Mouse (Mus musculus) R1 (cell line): ENCODE data around the gene Paxx.
A peak's percentile ranks its signal among the peaks of the same experiment; 100 is the strongest.
"Not testable (repeated sequence)": the region's sequence is repeated elsewhere in the genome, so short reads cannot be mapped to it uniquely, and the experiment has no call there.

ENCODE experiments used
- DNase-seq: peaks from one replicate; pipeline ENCODE4 v3.0.0-alpha.2; 2018; ENCODE audit warnings: low read depth, low spot score

The Paxx gene

DNA sequence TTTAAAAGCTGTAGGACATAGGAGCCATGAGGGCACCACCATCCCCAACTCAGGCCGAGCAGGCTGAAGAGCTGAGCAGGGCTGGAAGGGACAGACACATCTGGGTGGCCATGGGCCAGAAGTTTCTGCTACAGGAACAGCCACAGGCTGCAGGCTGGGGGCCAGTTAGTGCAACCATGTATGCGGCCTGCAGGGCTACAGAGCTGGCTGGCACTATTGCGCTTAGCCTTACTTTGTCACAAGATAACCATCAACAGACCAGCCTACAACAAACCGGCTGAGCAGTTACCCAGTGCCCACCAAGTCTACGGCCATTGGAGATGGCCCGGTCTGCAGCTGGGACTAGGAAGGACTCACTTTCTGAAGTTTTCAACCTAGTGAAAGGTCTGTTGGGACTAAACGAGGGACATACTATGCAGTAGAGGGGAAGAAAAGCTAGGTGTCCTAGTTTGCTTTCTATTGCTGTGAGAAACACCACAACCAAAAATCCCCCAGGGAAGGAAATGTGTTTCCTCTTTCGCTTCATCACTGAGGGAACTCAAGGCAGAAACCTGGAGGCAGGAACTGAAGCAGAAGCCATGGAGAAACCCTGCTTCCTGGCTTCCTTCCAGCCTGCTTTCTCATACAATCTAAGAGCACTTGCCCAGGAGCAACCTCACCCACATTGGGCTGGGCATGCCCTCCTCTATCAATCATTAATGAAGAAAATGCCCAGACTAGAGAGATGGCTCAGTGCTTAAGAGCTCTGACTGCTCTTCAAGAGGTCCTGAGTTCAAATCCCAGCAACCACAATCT, 9.8 kb downstream of the Paxx start:
- no peak for DNase-seq

DNA sequence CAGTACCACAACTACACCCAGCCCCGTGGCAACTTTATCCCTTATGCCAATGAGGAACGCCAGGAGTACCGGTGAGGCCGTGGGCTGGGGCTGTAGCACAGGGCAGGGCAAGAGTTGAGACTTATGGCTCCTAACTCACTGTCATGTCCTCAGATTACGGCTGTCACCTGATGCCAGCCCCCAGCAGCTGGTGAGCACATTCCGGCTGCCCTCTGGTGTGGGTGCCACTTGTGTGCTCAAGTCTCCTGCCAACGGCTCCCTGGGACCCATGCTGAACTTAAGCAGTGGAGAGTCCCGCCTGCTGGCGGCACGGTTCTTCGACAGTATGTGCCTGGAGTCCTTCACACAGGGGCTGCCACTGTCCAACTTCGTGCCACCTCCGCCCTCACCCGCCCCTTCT, 18.2 kb downstream of the Paxx start:
- no peak for DNase-seq

DNA sequence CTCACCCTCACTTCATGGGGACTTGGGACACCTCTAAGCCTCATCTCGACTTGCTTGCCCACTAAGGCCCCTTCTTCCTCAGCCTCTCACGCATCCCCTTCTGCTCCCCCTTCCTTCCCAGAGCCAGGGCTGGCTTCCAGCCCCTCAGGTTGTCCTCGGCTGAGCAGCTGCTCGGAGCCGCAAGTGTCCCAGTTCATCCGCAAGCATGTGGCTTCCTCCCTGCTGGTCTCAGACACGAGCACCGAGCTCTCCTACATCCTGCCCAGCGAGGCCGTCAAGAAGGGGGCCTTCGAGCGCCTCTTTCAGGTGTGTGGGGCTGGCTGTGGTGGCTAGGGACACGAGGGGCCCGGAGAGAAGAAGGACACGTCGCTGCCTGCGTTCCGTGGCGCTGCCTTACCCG, 19.8 kb downstream of the Paxx start:
- no peak for DNase-seq

DNA sequence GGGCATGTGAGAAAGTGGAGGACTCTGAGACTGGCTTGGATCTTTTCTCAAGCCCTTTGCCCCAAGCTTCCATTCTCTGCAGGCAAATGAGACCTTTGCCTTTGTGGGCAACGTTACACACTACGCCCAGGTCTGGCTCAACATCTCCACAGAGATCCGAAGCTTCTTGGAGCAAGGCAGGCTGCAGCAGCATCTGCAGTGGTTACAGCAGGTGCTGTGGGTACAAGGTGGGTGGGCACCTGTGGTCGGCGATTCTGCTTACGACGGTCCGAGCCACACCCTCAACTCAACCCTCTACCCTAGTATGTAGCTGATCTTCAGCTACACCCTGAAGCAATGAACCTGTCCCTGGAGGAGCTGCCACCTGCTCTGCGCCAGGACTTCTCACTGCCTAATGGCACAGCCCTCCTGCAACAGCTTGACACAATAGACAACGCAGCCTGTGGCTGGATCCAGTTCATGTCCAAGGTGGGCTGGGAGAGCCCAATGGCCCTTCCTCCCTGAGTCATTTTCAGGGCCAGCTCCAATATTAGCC, 24.5 kb downstream of the Paxx start:
- DNase-seq, result no peak

DNA sequence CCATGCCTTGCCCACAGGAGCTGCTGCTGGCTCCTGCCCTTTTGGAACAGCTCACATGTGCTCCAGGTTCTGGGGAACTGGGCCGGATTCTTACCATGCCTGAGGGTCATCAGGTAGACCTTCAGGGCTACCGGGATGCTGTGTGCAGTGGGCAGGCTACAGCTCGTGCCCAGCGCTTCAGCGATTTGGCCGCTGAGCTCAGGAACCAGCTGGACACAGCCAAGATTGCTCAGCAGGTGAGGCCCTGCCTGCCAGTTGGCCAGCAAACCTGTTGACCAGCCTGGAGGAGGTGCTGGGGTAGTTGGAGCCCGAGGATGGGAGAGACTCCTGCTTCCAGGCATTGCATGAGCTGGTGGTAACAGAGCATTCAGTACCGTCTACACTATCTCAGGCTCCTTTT, 26.6 kb downstream of the Paxx start:
- no peak for DNase-seq

DNA sequence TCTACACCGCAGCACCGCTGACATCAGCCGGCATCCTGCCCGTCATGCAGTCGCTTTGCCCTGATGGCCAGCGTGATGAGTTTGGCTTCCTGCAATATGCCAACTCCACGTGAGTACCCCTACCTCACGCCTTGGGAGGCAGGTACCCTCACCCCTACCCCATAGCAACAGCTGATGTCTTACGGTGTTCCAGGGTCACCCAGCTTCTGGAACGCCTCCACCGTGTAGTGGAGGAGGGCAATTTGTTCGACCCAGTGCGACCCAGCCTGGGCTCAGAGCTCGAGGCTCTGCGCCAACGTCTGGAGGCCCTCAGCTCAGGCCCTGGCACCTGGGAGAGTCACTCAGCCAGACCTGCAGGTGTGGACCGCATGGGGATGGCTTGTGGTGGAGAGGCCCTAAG, 27.8 kb downstream of the Paxx start:
- DNase-seq, result no peak

DNA sequence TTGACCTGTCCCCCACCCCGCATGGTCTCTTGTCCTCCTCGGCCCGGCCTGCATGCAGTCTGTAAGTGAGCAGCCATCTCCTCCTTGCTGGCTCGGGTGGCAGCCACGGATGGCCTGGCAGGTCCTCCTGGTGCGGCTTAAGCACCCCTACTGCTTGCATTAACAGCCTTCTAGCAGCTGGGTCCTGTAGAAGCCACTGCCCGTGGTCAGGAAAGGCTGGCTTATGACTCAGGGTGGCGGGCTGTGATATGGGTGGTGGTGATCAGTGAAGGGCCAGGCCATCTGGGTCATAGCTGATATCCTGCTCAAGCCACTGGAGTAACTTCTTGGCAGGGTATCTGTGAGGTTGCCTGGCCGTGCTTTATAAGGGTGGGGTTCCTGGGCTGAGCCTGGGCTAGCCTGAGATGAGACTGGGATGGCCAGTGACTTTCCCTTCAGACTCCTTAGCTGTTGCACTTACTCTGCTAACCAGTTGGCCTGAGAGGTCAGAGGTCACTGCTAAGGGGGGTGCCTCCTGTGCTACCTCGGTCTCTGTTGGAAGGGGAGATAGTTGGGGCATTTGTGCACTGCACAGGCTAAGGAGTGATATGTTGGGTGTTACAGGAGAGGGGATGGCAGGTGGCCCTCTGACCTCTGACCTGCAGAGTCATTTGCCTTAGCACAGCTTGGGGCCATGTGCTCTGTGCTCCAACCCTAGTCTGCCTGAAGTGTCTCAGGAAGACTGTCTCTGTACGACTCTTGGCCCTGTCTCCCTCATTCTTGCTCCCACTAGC, 28.4 kb downstream of the Paxx start:
- no peak for DNase-seq

DNA sequence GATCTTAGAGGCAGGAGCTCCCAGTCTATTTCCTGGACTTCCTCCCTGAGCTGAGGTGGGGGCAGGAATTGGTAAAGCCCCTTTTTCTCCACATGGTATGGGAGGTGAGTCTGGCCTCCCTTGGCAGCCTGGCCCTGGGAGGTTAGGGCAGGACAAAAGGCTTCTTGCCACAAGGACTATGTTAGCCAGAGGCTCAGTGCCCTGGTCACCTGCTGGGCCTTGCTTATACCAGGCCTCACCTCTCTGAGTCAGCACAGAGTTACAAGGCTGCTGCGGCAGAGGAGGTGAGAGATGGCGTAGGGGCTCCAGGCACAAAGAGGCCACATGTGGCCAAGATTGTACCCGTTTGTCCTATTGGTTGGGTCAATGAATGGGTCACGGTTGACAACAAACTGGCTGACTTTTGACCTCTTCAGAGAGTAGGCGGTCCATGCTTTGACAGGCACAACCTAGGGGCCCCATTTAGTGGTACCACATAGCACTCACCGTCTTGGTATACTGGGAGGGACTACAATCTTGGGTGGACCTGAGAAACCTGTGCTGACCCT, 29.5 kb downstream of the Paxx start:
- DNase-seq, result no peak

DNA sequence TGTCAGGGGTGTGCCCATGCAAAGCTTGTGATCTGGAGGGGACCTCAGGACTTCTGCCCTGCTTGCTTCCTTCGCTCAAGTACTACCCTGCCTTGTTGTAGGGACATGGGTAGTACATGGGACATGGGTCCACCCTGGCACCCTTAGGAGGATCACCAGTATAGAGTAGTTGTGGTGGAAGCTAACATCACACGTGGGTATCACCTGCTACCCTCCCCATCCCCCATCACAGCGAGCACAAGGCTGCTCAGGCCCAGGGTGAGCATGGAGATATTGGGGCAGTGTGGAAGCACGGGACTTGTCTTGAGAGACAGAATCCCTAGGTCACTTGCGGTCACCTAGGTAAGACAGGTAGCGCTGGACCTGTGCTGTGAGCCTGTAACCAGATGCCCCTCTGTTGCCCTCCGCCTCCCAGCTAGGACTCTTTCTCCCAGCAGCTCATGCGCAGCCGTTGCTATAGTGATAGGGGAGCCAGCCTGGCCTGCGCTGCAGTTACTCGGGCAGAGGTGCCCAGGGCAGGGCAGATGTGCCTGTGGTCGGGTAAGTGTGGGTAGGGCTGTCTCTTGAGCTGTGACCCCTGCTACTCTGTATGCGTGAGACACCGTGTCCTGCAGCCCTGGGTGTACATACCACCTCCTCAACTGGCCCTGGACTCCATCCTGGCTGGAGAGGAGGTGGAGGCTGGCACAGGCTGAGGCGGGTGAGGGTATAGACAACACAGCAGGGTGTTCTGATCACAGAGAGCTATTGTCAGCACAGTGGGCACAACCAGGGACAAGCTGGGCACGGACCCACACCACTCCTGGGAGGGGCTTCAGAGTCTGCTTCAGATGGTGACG, 30.3 kb downstream of the Paxx start:
- no peak for DNase-seq

DNA sequence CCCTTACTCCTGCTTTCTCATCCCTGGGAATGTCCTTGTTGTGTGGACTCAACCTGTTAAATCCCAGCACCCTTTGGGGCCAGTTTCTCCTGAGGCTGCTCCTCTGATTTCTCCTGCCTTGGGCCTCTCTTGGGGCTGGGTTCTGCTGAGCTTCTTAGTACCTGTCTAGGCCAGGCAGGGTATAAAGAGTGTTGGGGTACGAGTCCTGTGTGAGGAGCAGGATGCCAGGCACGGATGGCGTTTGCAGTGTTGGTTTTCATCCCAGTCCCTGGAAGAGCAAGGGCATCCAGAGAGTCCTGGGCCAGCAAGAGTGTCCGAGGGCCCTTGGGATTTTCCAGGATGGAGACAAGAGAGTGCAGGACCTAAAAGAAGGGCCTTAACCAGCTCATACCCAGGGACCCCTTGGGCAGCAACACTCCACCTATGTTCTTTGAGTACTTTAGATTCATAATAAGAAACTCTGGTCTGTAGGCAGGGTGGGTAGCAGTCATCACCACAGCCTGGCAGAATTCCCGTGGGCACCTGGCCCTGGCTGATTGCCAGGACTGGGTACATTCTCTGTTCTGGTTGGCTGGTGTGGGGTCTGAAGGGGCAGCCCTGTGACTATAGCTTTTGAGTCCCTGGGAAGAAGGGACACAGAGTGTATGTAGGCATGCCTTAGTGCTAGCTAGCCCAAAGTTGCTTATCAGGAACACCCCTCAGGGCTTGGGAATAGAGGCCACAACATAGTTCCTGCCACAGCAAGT, 31.3 kb downstream of the Paxx start:
- DNase-seq, result no peak

DNA sequence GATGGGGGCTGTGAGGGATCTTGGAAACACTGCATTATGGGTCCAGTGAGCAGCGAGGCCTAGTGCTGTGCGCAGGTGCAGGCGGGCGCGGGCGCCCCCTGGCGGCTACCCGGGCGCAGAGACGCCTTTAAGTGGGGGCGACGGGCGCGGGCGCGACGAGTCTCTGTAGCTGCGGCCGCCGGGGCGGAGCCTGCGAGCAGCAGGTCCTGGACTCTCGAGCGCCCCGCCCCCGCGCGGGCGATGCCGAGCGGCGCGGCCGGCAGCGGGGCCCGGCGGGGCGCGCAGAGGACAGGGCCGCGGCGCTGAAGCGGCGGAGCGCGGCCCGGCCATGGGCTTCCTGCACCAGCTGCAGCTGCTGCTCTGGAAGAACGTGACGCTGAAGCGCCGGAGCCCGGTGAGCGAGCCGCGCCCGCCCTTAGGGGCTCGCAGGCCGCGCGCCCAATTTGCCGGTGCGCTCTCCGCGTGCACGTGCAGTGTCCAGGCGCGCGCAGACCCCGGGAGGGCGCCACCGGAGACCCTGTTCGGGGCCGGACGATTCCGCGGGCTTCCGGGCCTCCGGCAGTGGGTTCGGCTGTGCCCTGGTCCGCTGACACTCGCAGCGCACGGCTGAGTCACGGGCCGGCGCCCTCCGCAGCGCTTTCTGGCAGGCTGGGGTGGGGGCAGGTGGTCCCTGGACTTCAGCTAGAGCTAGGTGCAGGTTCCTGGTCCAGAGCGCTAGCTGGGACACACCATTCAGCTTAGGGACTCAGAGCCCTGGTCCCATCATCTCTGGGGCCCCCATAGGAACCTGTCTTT, 32.3 kb downstream of the Paxx start, which contains the start of gene Abca2:
Gene Abca2 (plus strand): TSS at position 262 of the 795 bp plus-strand sequence.
- peak; percentile 93 for DNase-seq

DNA sequence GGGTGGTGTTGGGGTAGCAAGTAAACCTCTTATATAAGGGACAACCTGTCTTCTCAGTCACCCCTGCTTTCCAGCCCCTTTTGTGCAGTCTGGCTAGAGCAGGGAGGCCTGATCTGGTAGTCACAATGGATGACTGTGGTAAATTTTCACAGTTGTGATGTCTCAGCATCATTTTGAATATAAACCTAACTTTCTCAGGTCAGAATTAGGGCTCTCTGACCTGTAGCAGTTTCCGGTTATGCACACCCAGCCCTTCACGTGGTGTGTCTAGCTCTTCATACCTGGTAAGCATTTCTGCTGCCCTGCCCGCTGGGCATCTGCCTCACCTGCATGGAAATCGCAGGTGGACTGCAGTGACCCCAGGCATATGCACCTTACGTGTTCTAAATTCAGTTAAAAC, 33.6 kb downstream of the Paxx start:
- no peak for DNase-seq

DNA sequence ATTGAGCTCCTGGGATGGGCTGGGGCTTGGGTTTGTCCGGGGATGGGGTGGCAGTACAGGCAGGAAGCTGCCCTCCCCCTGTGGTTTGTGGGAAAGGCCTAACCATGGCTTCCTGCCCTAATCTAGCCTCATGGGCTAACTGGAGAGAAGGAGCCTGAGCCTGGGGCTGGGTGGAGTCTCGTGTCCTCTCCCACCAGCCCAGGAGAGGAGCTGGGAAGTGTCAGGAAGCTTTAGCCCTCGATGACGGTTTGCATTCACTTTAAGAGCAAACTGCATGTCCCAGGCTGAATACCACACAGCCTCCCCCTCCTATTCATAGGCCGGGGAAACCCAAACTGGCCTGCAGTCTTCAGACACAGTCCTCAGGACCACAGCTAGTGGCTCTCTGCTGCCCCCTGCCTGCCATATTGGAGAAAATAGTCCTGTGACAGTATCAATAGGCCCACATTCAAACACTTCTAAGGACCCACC, 34.1 kb downstream of the Paxx start:
- peak; percentile 89 for DNase-seq

DNA sequence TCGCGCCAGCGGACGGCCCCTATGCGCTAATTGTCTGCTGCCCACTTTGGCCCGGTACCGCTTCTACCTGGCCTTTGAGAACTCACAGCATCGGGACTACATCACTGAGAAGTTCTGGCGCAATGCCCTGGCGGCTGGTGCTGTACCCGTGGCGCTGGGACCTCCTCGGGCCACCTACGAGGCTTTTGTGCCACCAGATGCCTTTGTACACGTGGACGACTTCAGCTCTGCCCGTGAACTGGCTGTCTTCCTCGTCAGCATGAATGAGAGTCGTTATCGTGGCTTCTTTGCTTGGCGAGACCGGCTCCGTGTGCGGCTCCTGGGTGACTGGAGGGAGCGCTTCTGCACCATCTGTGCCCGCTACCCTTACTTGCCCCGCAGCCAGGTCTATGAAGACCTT, 35.4 kb downstream of the Paxx start:
- no peak for DNase-seq

DNA sequence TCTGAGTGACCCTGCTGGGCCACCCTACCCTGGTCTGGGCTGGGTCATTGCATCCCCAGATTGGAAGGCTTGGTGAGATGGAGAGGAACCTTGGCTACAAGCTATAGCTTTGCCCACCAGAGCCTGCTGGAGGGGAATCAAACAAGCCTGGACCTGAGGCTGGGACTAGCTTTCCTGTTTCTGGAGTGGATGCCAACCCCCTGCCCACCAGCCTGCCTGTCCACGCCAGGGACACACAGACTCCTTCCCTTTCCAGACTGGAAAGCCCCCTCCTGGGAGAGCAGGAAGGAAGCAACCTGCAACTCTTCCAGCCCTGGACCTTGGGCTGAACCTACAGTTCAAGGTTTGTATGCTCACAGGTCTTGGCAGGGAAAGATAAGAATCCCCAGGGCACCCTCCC, 37.3 kb downstream of the Paxx start:
- no peak for DNase-seq

DNA sequence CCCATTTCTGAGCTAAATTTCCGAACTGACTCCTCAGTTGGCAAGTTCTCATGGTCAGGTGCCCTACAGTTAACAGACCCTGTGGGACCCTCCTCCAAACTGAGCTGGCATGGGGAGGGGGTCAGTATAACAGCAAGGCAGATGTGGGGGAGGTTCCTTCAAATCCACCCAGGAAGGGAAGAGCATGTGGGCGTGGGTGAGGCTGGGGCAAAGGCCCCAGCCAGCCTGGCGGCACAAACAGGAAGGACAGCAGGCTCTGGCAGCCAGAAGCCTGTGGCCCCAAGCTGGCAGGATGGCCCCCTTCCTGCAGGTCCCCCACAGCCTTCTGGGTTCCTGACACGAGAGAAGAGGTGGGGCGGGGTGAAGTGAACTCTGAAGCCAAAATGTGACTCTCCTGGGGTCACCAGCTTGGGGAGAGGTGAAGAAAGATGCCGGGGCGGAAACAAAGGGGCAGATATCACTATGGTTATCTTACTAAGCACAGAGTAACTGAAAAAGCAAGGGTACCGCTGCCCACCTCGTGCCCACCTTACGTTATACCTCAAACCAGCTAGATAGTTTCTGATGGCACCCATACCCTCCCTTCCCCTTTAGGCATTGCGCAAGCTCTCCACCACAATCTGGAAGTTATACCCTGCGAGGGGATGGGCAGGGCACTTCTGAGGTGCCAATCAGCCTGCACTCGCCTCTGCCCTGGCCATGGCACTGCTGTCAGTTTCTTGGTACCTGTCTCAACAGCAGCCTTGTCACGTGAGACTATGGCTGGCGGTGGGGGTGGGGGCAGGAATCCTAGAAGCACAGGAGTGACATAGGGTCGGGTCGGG, 38.1 kb downstream of the Paxx start, which contains the start of gene Fut7:
Gene Fut7 (plus strand): TSS at position 681 of the 824 bp plus-strand sequence.
- no peak for DNase-seq

DNA sequence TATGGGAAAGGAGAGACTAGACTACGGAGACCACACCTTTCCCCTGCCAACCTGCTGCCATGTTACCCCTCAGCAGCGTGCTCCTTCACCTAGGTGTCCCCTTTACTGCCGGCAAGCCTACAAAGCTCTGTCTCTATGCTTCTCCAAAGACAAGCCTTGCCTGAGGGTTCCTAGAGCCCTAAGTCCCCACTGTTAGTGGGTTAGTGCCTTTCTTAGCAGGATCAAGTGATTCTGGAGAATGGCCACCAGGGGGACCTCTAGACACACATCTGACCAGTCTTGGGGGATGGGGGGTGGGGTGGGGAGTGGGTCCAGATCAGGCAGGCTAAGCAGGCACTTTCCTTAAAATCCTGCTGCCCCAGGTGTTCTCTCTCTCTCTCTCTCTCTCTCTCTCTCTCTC, 39.0 kb downstream of the Paxx start:
- DNase-seq, result peak; percentile 85

DNA sequence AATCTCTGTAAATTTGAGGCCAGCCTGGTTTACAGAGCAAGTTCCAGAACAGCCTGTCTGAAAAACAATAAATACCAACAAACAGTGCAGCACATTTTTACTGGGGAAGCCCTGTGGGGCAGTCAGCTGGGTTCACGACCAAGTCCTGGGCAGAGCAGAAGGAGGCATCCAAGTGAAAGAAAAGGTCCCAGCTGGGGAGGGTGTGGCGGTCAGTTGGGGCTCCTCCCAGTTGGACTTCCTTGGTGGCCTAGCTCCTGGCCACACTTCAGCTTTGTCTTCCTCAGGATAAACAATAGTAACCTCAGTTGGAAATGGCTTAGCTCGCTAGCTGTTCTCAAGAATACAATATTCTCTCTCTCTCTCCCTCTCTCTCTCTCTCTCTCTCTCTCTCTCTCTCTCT, 43.5 kb downstream of the Paxx start:
- no peak for DNase-seq

DNA sequence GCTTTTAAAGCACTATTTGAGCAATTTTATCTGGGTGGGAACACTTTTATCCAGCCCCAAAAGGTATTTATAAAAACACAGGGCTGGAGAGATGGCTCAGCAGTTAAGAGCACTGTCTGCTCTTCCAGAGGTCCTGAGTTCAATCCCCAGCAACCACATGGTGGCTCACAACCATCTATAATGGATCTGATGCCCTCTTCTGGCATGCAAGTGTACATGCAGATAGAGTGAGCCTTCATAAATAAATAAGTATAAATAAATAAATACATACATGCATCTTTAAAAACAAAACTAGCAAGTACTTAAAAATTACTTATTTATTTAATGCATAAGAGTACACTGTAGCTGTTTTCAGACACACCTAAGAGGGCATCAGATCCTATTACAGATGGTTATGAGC, 47.5 kb downstream of the Paxx start:
- not testable (repeated sequence) for DNase-seq
